Mouse (Mus musculus): ENCODE data around the gene Cdc6. TPM values are rescaled to one million over a fixed set of nuclear protein-coding genes. Genes with fewer than 3 reads are reported as not detected.

The Cdc6 gene
- polyA plus RNA-seq, 1 experiment from 2014 or later = 21.1 TPM

DNA sequence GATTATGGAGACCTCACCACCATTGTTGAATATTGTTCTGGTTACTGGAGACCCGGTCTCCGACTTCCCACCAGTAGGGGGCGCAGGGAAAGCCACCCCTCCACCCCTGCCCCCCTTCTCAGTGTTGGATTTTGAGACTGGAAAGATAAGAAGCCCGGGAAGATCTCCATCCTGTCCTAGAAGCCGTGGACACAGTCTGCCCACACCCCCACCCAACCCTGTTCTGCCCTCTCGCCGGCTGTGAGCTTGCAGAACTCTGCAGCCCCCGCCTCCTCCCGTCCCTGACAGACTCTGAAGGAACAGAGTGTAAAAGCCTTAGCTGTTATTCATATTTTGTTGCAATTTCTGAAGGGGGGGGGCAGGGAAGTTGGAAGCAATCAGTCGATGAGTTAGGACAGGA is 46.8 kb downstream of the Cdc6 start:
- Histone ChIP-seq H3K9me3 (no peaks in the 10 kb centered on the region), H3K4me3 (peak overlapping the region; percentile 20; the same call in 1 of the 2 replicates), H3K9ac (peak overlapping the region; percentile 69), H3K27ac (replicated peaks) (peak overlapping the region; percentile 90), H3K27me3 (replicated peaks) (no peaks in the 10 kb centered on the region), H3K36me3 (peaks cover 51% of the 10 kb centered on the region), H3K4me1 (peaks cover 78% of the 10 kb centered on the region), H3K4me2 (peak overlapping the region; percentile 57)
- ATAC-seq (ENCODE audit: extremely low read depth, insufficient number of reproducible peaks, low FRiP score, low TSS enrichment) = peak; percentile 3; the same call in 1 of the 2 replicates
- WGBS = 5% methylated on average over 10 of the region's 10 CpGs

DNA sequence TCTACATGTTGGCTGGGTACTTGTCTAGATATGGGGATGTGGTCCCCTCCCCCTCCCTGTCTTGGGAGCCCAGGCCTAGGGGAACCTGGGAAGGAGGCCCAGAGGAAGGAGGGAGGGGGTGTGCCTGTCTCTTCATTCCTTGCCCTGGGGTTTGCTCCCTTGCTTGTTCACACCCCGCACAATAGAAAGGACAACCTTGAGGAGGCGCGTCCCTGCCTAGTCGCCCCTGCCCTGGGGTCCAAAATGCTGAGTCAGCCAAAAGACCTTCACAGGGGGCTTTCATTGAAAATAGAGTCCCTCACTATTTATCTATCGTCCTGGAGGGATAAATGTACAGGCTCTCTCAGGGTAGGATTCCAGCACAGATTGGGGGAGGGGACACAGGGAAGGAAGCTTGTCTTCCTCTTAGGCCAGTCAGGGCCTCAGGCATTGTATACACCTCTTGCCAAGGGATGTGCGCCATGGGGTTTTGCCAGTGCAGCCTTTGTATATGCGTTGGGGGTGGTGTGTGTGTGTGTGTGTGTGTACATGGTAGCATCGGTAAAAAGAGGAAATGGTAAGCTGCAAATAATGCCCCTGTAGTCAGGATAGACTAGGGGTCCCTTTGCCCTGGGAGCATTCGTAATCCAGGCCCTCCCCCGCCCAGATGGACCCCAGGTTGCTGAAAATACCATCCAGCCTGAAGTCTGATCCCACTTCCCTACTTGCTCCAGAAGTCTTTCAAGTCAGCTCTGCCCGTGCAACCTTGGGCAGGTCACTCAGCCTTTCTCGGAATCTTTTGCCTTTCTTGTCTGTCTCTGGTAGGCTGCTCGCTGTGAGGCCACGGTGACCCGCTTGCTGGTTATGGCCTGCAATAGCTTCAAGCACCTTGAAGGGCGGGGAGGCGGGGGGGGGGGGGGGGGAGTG is 47.5 kb downstream of the Cdc6 start:
- H3K9me3 ChIP-seq = no peaks in the 10 kb centered on the region
- H3K27ac ChIP-seq (replicated peaks) = peak overlapping the region; percentile 90
- H3K27me3 ChIP-seq (replicated peaks) = no peaks in the 10 kb centered on the region
- 19% methylated on average over 16 of the region's 17 CpGs for WGBS
- peak overlapping the region; percentile 69 for H3K9ac ChIP-seq
- peaks cover 45% of the 10 kb centered on the region for H3K36me3 ChIP-seq
- no peak for ATAC-seq (ENCODE audit: extremely low read depth, insufficient number of reproducible peaks, low FRiP score, low TSS enrichment)
- peak overlapping the region; percentile 57 for H3K4me2 ChIP-seq
- H3K4me3 ChIP-seq = peak overlapping the region; percentile 20; the same call in 1 of the 2 replicates
- H3K4me1 ChIP-seq = peaks cover 78% of the 10 kb centered on the region

DNA sequence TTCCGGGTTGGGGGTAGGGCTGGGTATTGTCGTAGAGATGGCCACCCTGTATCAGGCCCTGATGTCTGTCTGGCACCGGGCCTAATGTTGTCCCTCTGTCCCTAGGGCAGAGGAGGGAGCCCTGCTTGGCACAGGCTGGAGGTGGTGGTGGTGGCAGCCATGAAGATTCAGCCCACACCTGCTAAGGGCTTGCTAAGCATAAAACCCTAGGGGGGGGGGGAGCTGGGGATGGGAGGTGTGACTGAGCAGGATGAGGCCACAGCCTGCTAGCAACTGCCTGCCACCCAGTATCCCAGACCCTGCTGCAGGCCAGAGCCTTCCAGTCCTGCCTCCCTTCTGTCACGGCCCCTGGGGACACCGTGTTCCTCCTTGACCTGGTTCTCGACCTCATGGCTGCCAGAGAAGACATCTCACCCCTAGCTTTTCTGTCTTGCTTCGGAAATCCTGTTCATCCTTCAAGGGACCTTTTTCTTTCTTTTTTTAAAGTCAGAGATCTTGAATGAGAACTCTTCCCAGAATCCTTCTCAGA is 48.2 kb downstream of the Cdc6 start:
- WGBS = 22% methylated on average over 6 of the region's 7 CpGs
- H3K4me3 ChIP-seq = no peak overlapping the region
- no peak for ATAC-seq (ENCODE audit: extremely low read depth, insufficient number of reproducible peaks, low FRiP score, low TSS enrichment)
- peak overlapping the region; percentile 57; the same call in 1 of the 2 replicates for H3K4me2 ChIP-seq
- peaks cover 77% of the 10 kb centered on the region for H3K4me1 ChIP-seq
- H3K27ac ChIP-seq (replicated peaks) = peak overlapping the region; percentile 90
- no peaks in the 10 kb centered on the region for H3K9me3 ChIP-seq
- peak overlapping the region; percentile 69 for H3K9ac ChIP-seq
- H3K27me3 ChIP-seq (replicated peaks) = no peaks in the 10 kb centered on the region
- peaks cover 38% of the 10 kb centered on the region for H3K36me3 ChIP-seq

DNA sequence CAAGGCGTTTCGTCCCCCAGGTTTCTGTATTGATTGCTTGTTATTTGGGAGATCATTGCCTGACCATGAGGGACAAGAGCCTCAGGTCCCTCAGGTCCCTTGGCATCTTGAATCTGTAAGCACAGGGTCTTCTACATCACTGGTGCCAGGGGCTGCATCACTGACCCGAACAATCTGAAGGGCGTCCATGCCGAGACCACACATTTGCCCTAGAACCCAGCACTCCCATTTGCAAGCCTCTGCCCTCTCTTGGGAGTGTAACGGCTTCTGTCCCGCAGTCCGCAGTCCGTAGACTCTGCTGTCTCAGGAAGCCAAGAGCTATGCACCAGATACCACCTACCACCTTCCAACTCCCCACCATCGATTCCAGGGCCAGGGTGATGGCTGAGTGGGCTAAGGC is 48.7 kb downstream of the Cdc6 start:
- Histone ChIP-seq H3K4me1 (peaks cover 77% of the 10 kb centered on the region), H3K4me3 (no peak overlapping the region), H3K4me2 (no peak overlapping the region), H3K27me3 (replicated peaks) (no peaks in the 10 kb centered on the region), H3K9me3 (no peaks in the 10 kb centered on the region), H3K9ac (peak overlapping the region; percentile 3; the same call in 1 of the 2 replicates), H3K36me3 (peaks cover 34% of the 10 kb centered on the region), H3K27ac (replicated peaks) (0 out of 2 replicates have a peak overlapping the region, but pooled peaks have one; percentile 28)
- 64% methylated on average over 10 of the region's 10 CpGs for WGBS
- no peak for ATAC-seq (ENCODE audit: extremely low read depth, insufficient number of reproducible peaks, low FRiP score, low TSS enrichment)

DNA sequence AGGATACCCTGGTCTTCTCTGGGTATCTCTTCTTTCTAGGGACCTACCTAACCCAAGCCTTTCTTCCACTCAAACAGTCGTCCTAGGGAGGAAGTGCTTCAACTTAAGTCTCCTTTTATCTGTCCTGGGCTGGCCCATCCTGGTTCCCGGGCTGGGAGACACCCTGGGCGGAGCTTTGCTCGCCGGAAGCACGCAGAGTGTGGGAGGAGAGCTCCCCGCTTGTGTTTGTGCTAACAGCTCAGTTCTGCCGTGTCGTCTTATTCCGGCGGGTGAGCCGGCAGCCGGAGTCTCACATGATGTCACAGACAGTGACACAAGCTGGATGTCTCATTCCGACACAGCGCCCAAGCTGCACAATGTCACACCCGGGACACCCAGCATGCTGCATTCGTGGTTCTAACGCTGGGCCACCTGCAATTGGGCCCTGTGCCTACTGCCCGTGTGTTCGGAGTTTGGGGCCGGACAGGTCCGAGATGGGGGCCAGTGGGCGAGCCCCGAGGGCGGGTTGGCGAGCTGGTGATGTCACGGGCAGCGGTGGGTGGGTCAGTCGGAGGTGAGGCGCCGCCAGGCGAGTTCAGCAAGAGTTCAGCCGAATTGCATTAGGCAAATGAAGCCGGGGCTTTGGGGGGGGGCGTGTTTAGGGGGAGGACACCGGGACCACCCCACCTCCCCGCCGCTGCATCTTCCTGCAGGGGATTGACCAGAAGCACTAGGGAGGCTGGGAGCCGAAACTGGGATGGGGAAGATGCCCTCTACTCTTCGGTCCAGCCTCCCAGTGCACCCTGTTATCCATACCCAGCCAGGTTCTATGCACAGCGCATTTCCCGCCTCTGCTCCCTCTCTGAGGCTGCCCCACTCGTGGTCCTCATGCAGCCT is 52.1 kb downstream of the Cdc6 start:
- no peak for ATAC-seq (ENCODE audit: extremely low read depth, insufficient number of reproducible peaks, low FRiP score, low TSS enrichment)
- Histone ChIP-seq H3K36me3 (peaks cover 21% of the 10 kb centered on the region), H3K9ac (peak overlapping the region; percentile 86), H3K4me2 (peak overlapping the region; percentile 98), H3K4me3 (peak overlapping the region; percentile 76), H3K9me3 (no peaks in the 10 kb centered on the region), H3K27me3 (replicated peaks) (no peaks in the 10 kb centered on the region), H3K27ac (replicated peaks) (peak overlapping the region; percentile 93), H3K4me1 (peaks cover 77% of the 10 kb centered on the region)
- WGBS = under 1% methylated on average over 43 of the region's 43 CpGs

DNA sequence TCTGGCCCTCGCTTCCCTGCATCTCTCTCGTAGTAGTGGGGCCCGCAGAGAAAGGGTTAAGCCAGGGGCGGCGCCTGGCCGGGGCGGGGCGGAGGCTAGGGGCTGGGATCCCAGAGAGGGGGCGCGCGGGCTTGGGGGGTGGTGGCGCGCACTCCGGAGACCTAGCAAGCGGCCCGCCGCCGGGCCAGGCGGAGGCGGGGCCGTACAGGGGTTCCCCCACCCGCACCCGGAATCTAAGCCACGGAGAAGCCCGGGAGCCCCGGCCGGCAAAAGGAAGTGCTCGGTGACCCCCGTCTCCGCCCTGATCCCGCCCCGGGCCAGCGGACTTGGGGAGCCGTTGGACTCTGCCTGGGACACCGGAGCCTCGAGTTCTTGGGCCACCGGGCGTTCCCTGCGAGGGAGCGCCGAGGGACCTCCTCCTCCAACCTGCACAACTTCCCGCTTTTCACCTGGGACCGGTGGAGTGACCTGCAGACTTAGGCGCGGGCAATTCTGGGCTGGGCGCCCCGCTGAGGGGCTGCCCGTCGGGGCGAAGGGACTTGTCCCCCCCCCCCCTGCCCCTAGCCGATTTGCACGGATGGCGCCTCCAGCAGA is 52.8 kb downstream of the Cdc6 start:
- Histone ChIP-seq H3K27me3 (replicated peaks) (no peaks in the 10 kb centered on the region), H3K9ac (peak overlapping the region; percentile 86), H3K27ac (replicated peaks) (peak overlapping the region; percentile 93), H3K4me3 (peak overlapping the region; percentile 76), H3K9me3 (no peaks in the 10 kb centered on the region), H3K36me3 (peaks cover 21% of the 10 kb centered on the region), H3K4me2 (peak overlapping the region; percentile 98), H3K4me1 (peaks cover 77% of the 10 kb centered on the region)
- no peak for ATAC-seq (ENCODE audit: extremely low read depth, insufficient number of reproducible peaks, low FRiP score, low TSS enrichment)
- under 1% methylated on average over 53 of the region's 53 CpGs for WGBS

DNA sequence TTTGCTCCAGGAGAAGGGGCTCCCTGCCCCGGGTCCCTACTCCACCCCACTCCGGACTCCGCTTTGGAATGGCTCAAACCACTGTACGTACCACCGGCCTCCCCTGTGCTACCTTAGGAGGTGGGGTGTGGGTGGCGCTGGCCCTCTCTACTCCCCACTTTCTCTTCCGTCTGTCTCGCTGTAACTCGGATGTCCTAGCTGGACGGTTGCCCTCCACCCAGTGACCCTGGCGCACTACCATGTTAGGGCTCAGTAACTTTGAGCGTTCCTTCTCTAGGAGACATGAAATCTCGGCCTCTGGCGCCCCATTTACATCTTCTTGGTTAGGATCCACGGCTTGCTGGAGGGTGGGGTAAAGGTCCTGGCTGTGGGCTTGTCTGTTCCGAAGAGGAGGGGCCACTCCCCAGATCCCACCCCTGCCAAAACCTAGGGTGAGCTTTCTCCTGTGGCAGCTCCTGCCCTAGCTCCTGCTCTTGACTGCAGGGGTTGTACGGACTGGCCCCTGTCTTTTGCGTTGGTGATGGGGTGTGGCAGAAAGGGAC is 53.5 kb downstream of the Cdc6 start:
- H3K4me2 ChIP-seq = peak overlapping the region; percentile 98
- ATAC-seq (ENCODE audit: extremely low read depth, insufficient number of reproducible peaks, low FRiP score, low TSS enrichment) = no peak
- peak overlapping the region; percentile 86 for H3K9ac ChIP-seq
- H3K27me3 ChIP-seq (replicated peaks) = no peaks in the 10 kb centered on the region
- peak overlapping the region; percentile 93 for H3K27ac ChIP-seq (replicated peaks)
- H3K4me3 ChIP-seq = peak overlapping the region; percentile 76
- 15% methylated on average over 18 of the region's 18 CpGs for WGBS
- peaks cover 78% of the 10 kb centered on the region for H3K4me1 ChIP-seq
- H3K36me3 ChIP-seq = peaks cover 21% of the 10 kb centered on the region
- no peaks in the 10 kb centered on the region for H3K9me3 ChIP-seq

DNA sequence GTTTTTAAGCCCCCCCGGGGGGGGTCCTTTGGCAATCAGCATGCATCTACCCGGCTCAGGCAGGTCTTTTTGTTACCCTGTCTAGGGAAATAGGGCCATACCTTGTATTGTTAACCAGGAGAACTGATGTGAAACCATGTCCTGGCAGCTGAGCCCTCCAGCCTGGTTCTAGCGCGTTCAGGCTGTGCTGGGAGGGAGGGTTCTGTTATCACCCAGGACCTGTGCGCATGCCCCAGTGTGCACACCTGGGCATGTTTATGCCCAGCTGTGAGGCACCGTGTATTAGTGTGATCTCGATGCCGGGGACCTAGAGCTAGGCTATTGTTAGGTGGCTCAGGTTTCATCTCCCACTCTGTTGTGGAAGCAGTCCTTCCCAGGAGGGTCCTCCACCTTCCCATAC is 54.2 kb downstream of the Cdc6 start:
- no peak for ATAC-seq (ENCODE audit: extremely low read depth, insufficient number of reproducible peaks, low FRiP score, low TSS enrichment)
- Histone ChIP-seq H3K27me3 (replicated peaks) (no peaks in the 10 kb centered on the region), H3K4me1 (peaks cover 80% of the 10 kb centered on the region), H3K36me3 (peaks cover 19% of the 10 kb centered on the region), H3K9me3 (no peaks in the 10 kb centered on the region), H3K9ac (peak overlapping the region; percentile 86), H3K4me2 (peak overlapping the region; percentile 98), H3K27ac (replicated peaks) (peak overlapping the region; percentile 93), H3K4me3 (peak overlapping the region; percentile 76)
- 20% methylated on average over 8 of the region's 8 CpGs for WGBS

DNA sequence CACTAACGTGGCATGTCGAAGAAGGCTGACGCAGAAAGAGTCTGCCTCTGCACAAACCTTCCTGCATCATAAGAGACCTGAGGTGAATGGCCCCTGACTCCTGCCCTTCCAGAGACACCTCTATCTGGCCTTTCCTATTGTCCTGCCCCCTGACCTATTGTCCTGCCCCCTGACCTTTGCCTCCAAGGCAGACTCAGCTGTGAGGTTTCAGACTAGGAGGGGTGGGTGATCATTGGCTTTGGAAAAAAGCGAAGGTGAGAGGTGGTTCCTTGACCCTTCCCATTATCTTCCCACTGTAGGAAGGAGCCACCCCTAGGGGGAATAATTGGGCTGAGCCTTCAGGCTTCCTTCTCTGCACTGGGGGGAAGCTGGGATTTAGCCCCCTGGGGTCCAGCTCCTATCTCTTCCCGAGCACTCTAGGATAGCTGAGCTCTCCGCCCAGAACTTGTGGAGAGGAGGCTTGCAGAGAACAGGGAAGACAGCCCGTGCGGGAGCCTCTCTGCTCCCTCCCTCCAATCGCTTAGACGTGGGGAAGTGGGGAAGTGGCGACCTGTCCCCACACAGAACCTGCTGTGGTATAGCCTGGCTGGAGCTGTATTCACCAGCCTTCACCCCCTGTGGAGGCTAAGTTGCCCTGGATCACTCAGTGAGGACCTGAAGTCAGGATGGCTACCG is 55.0 kb downstream of the Cdc6 start:
- peak overlapping the region; percentile 86 for H3K9ac ChIP-seq
- 14% methylated on average over 12 of the region's 12 CpGs for WGBS
- peak overlapping the region; percentile 76 for H3K4me3 ChIP-seq
- H3K4me1 ChIP-seq = peaks cover 88% of the 10 kb centered on the region
- no peak for ATAC-seq (ENCODE audit: extremely low read depth, insufficient number of reproducible peaks, low FRiP score, low TSS enrichment)
- H3K4me2 ChIP-seq = peak overlapping the region; percentile 98
- H3K27me3 ChIP-seq (replicated peaks) = no peaks in the 10 kb centered on the region
- no peaks in the 10 kb centered on the region for H3K9me3 ChIP-seq
- peak overlapping the region; percentile 93 for H3K27ac ChIP-seq (replicated peaks)
- peaks cover 19% of the 10 kb centered on the region for H3K36me3 ChIP-seq
